Mouse (Mus musculus): ENCODE measurements around the gene Smtnl1. TPM values are rescaled to one million over a fixed set of nuclear protein-coding genes. Genes with fewer than 3 reads are reported as not detected.

Smtnl1 gene
- total RNA-seq, 1 experiment, result 4.9 TPM

DNA sequence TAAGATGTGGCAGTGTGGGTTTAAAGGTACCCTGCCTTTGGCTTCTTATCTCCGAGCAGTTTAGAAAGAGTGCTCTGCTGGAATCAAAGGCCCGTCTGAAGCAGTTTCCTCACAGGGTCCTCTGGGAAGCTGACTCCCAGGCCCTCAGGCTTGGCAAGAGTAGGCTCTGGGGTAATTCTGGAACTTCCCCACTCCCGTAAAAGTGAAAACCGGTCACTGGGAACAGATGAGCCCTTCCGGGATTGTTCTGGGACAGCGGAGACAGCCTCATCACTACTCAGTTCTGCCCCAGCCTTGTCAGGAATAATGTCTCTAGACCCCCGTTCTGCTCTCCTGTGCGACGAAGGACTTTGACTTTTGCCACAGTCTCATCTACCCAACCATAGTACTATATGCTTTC is 32.0 kb downstream of the Smtnl1 start:
- DNase-seq (ENCODE audit: low read depth, low spot score), result no peak
- Histone ChIP-seq H3K36me3 (ENCODE audit: control insufficient read depth, insufficient read depth, low read length, poor library complexity, severe bottlenecking) (no peaks in the 10 kb centered on the region), H3K9me3 (ENCODE audit: control insufficient read depth, insufficient read depth, low read depth, low read length) (no peaks in the 10 kb centered on the region), H3K4me1 (ENCODE audit: control insufficient read depth in 2 of 2, insufficient read depth in 2 of 2, low read length in 2 of 2, poor library complexity in 1 of 2) (no peaks in the 10 kb centered on the region), H3K27ac (ENCODE audit: insufficient read depth, low read depth, low read length, poor library complexity, severe bottlenecking) (no peak overlapping the region), H3K9ac (ENCODE audit: insufficient read depth, low read depth, low read length, poor library complexity, severe bottlenecking) (no peak overlapping the region), H3K4me3 (ENCODE audit: insufficient read depth in 1 of 2, low read depth in 1 of 2, low read length in 2 of 2, poor library complexity in 1 of 2, severe bottlenecking in 1 of 2) (no peak overlapping the region)
- in situ Hi-C loops (cut with MboI; ENCODE audit: low sequenced_read_pairs in 2 of 2, unreplicated experiment in 2 of 2), result no loop called here
- TF ChIP-seq ZNF384 (IDR thresholded peaks at IDR 0.05; ENCODE audit: low read depth, low read length) (no peak), CHD2 (IDR thresholded peaks at IDR 0.05; ENCODE audit: low read depth, low read length) (no peak), MAFK (IDR thresholded peaks at IDR 0.05; ENCODE audit: insufficient read depth, low read depth, low read length) (no peak), ZC3H11A (IDR thresholded peaks at IDR 0.05; ENCODE audit: borderline replicate concordance, low read depth, low read length) (no peak), HCFC1 (IDR thresholded peaks at IDR 0.05; ENCODE audit: borderline replicate concordance, insufficient read depth, low read length) (no peak)

- in situ Hi-C loops (cut with MboI; ENCODE audit: low sequenced_read_pairs in 2 of 2, unreplicated experiment in 2 of 2), result no loop called here
- no peaks in the 10 kb centered on the region for H3K36me3 ChIP-seq (ENCODE audit: control insufficient read depth, insufficient read depth, low read length, poor library complexity, severe bottlenecking)
- TF ChIP-seq ZNF384 (IDR thresholded peaks at IDR 0.05; ENCODE audit: low read depth, low read length) (no peak), MAFK (IDR thresholded peaks at IDR 0.05; ENCODE audit: insufficient read depth, low read depth, low read length) (no peak), CHD2 (IDR thresholded peaks at IDR 0.05; ENCODE audit: low read depth, low read length) (no peak), ZC3H11A (IDR thresholded peaks at IDR 0.05; ENCODE audit: borderline replicate concordance, low read depth, low read length) (no peak)
- H3K27ac ChIP-seq (ENCODE audit: insufficient read depth, low read depth, low read length, poor library complexity, severe bottlenecking), result no peak overlapping the region
- no peak overlapping the region for H3K9ac ChIP-seq (ENCODE audit: insufficient read depth, low read depth, low read length, poor library complexity, severe bottlenecking)
- no peaks in the 10 kb centered on the region for H3K9me3 ChIP-seq (ENCODE audit: control insufficient read depth, insufficient read depth, low read depth, low read length)
- H3K4me3 ChIP-seq (ENCODE audit: insufficient read depth in 1 of 2, low read depth in 1 of 2, low read length in 2 of 2, poor library complexity in 1 of 2, severe bottlenecking in 1 of 2), result no peak overlapping the region
- DNase-seq (ENCODE audit: low read depth, low spot score), result no peak
- no peaks in the 10 kb centered on the region for H3K4me1 ChIP-seq (ENCODE audit: control insufficient read depth in 2 of 2, insufficient read depth in 2 of 2, low read length in 2 of 2, poor library complexity in 1 of 2)
Observed at GRCm38 (mm10) chr2:84788316-84788715, 34.1 kb downstream of the Smtnl1 start.

GRCm38 (mm10) chr2:84783840-84784566 is 38.4 kb downstream of the Smtnl1 start:
- no peak overlapping the region for H3K27ac ChIP-seq (ENCODE audit: insufficient read depth, low read depth, low read length, poor library complexity, severe bottlenecking)
- no peaks in the 10 kb centered on the region for H3K36me3 ChIP-seq (ENCODE audit: control insufficient read depth, insufficient read depth, low read length, poor library complexity, severe bottlenecking)
- H3K4me1 ChIP-seq (ENCODE audit: control insufficient read depth in 2 of 2, insufficient read depth in 2 of 2, low read length in 2 of 2, poor library complexity in 1 of 2), result no peaks in the 10 kb centered on the region
- no peak overlapping the region for H3K4me3 ChIP-seq (ENCODE audit: insufficient read depth in 1 of 2, low read depth in 1 of 2, low read length in 2 of 2, poor library complexity in 1 of 2, severe bottlenecking in 1 of 2)
- TF ChIP-seq HCFC1 (IDR thresholded peaks at IDR 0.05; ENCODE audit: borderline replicate concordance, insufficient read depth, low read length), result no peak
- no peak for TF ChIP-seq ZC3H11A (IDR thresholded peaks at IDR 0.05; ENCODE audit: borderline replicate concordance, low read depth, low read length)
- TF ChIP-seq ZNF384 (IDR thresholded peaks at IDR 0.05; ENCODE audit: low read depth, low read length), result no peak
- no peak for TF ChIP-seq CHD2 (IDR thresholded peaks at IDR 0.05; ENCODE audit: low read depth, low read length)
- TF ChIP-seq MAFK (IDR thresholded peaks at IDR 0.05; ENCODE audit: insufficient read depth, low read depth, low read length), result no peak
- H3K9ac ChIP-seq (ENCODE audit: insufficient read depth, low read depth, low read length, poor library complexity, severe bottlenecking), result no peak overlapping the region
- in situ Hi-C loops (cut with MboI; ENCODE audit: low sequenced_read_pairs in 2 of 2, unreplicated experiment in 2 of 2), result no loop called here
- H3K9me3 ChIP-seq (ENCODE audit: control insufficient read depth, insufficient read depth, low read depth, low read length), result no peaks in the 10 kb centered on the region
- DNase-seq (ENCODE audit: low read depth, low spot score), result no peak

GRCm38 (mm10) chr2:84783315-84783714 is 39.1 kb downstream of the Smtnl1 start:
- Histone ChIP-seq H3K9me3 (ENCODE audit: control insufficient read depth, insufficient read depth, low read depth, low read length) (no peaks in the 10 kb centered on the region), H3K27ac (ENCODE audit: insufficient read depth, low read depth, low read length, poor library complexity, severe bottlenecking) (no peak overlapping the region), H3K9ac (ENCODE audit: insufficient read depth, low read depth, low read length, poor library complexity, severe bottlenecking) (no peak overlapping the region), H3K4me1 (ENCODE audit: control insufficient read depth in 2 of 2, insufficient read depth in 2 of 2, low read length in 2 of 2, poor library complexity in 1 of 2) (no peaks in the 10 kb centered on the region), H3K36me3 (ENCODE audit: control insufficient read depth, insufficient read depth, low read length, poor library complexity, severe bottlenecking) (no peaks in the 10 kb centered on the region), H3K4me3 (ENCODE audit: insufficient read depth in 1 of 2, low read depth in 1 of 2, low read length in 2 of 2, poor library complexity in 1 of 2, severe bottlenecking in 1 of 2) (no peak overlapping the region)
- TF ChIP-seq ZC3H11A (IDR thresholded peaks at IDR 0.05; ENCODE audit: borderline replicate concordance, low read depth, low read length), result no peak
- TF ChIP-seq MAFK (IDR thresholded peaks at IDR 0.05; ENCODE audit: insufficient read depth, low read depth, low read length), result no peak
- no peak for TF ChIP-seq CHD2 (IDR thresholded peaks at IDR 0.05; ENCODE audit: low read depth, low read length)
- TF ChIP-seq ZNF384 (IDR thresholded peaks at IDR 0.05; ENCODE audit: low read depth, low read length), result no peak
- TF ChIP-seq HCFC1 (IDR thresholded peaks at IDR 0.05; ENCODE audit: borderline replicate concordance, insufficient read depth, low read length), result no peak
- in situ Hi-C loops (cut with MboI; ENCODE audit: low sequenced_read_pairs in 2 of 2, unreplicated experiment in 2 of 2), result no loop called here
- DNase-seq (ENCODE audit: low read depth, low spot score), result no peak

All from ES-E14 (cell line).